Mouse (Mus musculus) inflammation-experienced regulatory T-cells (primary cell): ENCODE results near the gene Myh8. TPM values are rescaled to one million over a fixed set of nuclear protein-coding genes. Genes with fewer than 3 reads are reported as not detected.

Experiments
- polyA plus RNA-seq, 2 experiments: library from polyadenylated mRNA; unstranded; fragments of 100-300 nt; shearing (Covaris generic); gene quantifications; one replicate each; pipeline ENCODE4 v1.2.1; 2017

Gene Myh8
- under 1 TPM in 1 of 2 experiments, not detected in 1; 0.16 TPM for polyA plus RNA-seq

DNA sequence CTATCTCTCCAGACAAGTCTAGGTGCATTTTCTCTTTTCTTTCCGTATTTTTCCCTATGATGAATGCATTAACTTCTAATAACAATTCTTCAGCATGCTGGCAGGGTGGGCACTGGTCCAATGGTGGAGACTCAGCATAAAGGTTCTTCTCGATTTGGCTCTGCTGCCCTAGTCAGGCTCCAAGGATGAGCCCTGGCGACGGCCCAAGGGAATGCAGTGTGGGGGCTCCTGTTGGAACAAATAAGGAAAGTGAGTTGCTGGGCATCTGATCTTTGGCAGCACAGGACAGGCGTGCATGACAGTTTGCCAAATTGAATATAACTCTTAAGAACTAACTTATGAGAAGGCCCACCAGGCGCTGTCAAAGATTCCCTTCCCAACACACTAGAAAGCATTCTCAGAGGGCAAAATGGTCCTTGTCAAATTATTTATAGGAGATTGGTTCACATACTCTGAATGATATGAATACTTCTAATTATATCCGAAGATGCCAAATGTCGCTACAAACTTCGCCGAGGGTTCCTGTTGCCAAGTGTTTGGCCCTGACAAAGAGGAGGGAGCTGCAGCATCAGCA is at the start of gene Myh8:
Gene Myh8 (plus strand): TSS at position 524 of the 574 bp plus-strand sequence.

DNA sequence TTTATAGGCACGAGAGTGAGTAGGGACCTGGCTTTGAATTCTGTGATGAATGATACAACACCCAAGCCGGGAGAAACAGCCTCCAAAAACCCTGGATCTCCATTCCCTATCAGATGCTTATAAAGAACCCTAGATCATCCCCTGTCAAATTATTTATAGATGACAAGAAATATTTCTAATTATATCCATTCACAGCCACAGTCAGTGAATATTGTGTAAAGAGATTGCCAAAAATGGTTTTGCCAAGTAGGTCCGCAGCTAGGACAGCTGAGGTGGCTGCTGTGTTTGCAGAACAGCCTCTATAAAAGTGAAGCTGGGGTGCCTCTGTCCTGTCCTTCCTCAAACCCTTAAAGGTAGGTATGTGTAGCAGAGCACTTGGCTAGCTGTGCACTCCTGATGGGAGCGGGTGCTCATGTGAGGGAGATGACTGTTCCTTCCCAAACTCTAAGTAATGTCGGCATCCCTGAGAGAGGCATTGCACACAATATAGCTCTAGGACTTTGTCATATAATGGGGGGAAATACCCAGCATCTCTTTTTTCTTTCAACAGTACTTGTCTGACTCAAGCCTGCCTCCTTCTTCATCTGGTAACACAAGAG is 39.3 kb upstream of the Myh8 start, which contains the start of gene Myh4:
Gene Myh4 (plus strand): TSS at position 549 of the 599 bp plus-strand sequence.

DNA sequence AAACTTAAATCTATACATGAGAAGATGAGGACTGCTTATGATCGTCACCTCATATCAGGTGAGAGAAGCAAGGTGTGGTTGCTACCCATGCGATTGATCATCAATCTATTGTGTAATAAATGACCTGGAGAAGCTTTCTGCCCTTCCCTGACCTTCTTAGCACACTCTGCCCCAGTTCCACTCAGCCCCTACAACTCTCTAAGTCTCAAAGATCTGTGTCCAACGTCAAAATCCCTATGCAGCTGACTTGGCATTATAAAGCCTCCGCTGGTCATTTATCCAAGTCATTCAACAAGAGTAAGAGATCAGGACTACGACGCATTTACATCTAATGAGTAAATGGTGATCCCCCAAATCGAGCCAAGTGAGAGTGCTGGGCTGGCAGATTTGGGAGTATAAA is 44.4 kb downstream of the Myh8 start, which contains the start of gene Myh13:
Gene Myh13 (plus strand): TSS at position 301 of the 400 bp plus-strand sequence.

Other genes starting within 250 kb of the Myh8 start
- 10 to 100 TPM; 60.4 to 67.9 TPM for gene Adprm, start 224.5 kb upstream of the Myh8 start, polyA plus RNA-seq
- 10 to 100 TPM; 12.7 to 13.7 TPM for gene Sco1, start 224.5 kb upstream of the Myh8 start, polyA plus RNA-seq
- gene Myh3, start 198.8 kb upstream of the Myh8 start, polyA plus RNA-seq = 1 to 10 TPM in 1 of 2 experiments, under 1 TPM in 1; 0.54 to 2.1 TPM
- under 1 TPM; 0.06 to 0.07 TPM for gene Myh2, start 106.1 kb upstream of the Myh8 start, polyA plus RNA-seq
- gene Myh1, start 77.1 kb upstream of the Myh8 start, polyA plus RNA-seq = under 1 TPM in 1 of 2 experiments, not detected in 1; 0.34 TPM
- under 1 TPM; 0.10 to 0.26 TPM for gene Myh4, start 39.1 kb upstream of the Myh8 start, polyA plus RNA-seq
- under 1 TPM; 0.35 to 0.38 TPM for gene Myh13, start 44.5 kb downstream of the Myh8 start, polyA plus RNA-seq
- 1 to 10 TPM in 1 of 2 experiments, under 1 TPM in 1; 0.28 to 7.3 TPM for gene Gas7, start 178.3 kb downstream of the Myh8 start, polyA plus RNA-seq